Mouse (Mus musculus) heart, embryonic 16.5 days (tissue): ENCODE measurements around the gene Dusp21. TPM values are rescaled to one million over a fixed set of nuclear protein-coding genes. Genes with fewer than 3 reads are reported as not detected.

Experiments
- ATAC-seq: fragments of 200-750 bp; cut with Nextera tagmentation; replicated peaks from 2 replicates; pipeline ENCODE4 v1.8.0; 2017; ENCODE audit warnings: moderate number of reproducible peaks; ENCODE audit not compliant: insufficient read depth, low FRiP score; ENCODE audit errors: extremely low read depth
- H3K27ac ChIP-seq: fragments of 300-500 bp; sonication (generic); 2 replicates; pipeline ENCODE4 v1.5.1; 2014; ENCODE audit warnings: mild to moderate bottlenecking, low read length, control low read depth, moderate library complexity
- H3K27me3 ChIP-seq: fragments of 300-500 bp; sonication (generic); 2 replicates; pipeline ENCODE4 v1.6.1; 2014; ENCODE audit warnings: low read length, mixed read lengths; ENCODE audit not compliant: control insufficient read depth, insufficient read depth
- H3K36me3 ChIP-seq: fragments of 300-500 bp; sonication (generic); 2 replicates; pipeline ENCODE4 v1.6.1; 2014; ENCODE audit not compliant: control insufficient read depth, insufficient read depth
- H3K4me1 ChIP-seq: fragments of 300-500 bp; sonication (generic); 2 replicates; pipeline ENCODE4 v1.6.1; 2014; ENCODE audit warnings: low read length, mixed read lengths; ENCODE audit not compliant: control insufficient read depth, insufficient read depth
- H3K4me2 ChIP-seq: fragments of 300-500 bp; sonication (generic); 2 replicates; pipeline ENCODE4 v1.6.1; 2014; ENCODE audit warnings: low read depth, mild to moderate bottlenecking, control low read depth, low read length
- H3K4me3 ChIP-seq: fragments of 300-500 bp; sonication (generic); 2 replicates; pipeline ENCODE4 v1.5.1; 2014; ENCODE audit warnings: mild to moderate bottlenecking, control low read depth, low read length
- H3K9ac ChIP-seq: fragments of 300-500 bp; sonication (generic); 2 replicates; pipeline ENCODE4 v1.6.1; 2014; ENCODE audit warnings: low read length, control low read depth
- H3K9me3 ChIP-seq: fragments of 300-500 bp; sonication (generic); replicated peaks from 2 replicates; pipeline ENCODE4 v1.6.1; 2016; ENCODE audit warnings: low read length; ENCODE audit not compliant: control insufficient read depth
- WGBS: fragments of 180-500 bp; shearing (Covaris S2); extraction: QIAGEN DNeasy Blood & Tissue Kit; methylation state at CpG from one replicate; pipeline ENCODE4 v1.1.7; 2014; 5-methylcytosine and 5-hydroxymethylcytosine counted together
- polyA plus RNA-seq: library from polyadenylated mRNA; unstranded; fragments of >200 nt; fragmentation: Nextera tagmentation; extraction: Ambion mirVana; gene quantifications from 2 replicates; pipeline ENCODE4 v1.2.1, GENCODE M21; 2015

The Dusp21 gene
- polyA plus RNA-seq, 1 experiment from 2014 or later, result not detected

- Histone ChIP-seq H3K36me3 (no peaks in the 10 kb centered on the region), H3K27me3 (no peaks in the 10 kb centered on the region), H3K4me1 (no peaks in the 10 kb centered on the region; the same call in none of the 2 replicates), H3K4me2 (no peak overlapping the region), H3K9ac (no peak overlapping the region), H3K4me3 (no peak overlapping the region), H3K27ac (no peak overlapping the region), H3K9me3 (no peaks in the 10 kb centered on the region)
- no peak for ATAC-seq
- 85% methylated on average over 1 of the region's 1 CpGs for WGBS
Observed at GRCm38 (mm10) chrX:18168940-18169339, 23.3 kb downstream of the Dusp21 start.

DNA sequence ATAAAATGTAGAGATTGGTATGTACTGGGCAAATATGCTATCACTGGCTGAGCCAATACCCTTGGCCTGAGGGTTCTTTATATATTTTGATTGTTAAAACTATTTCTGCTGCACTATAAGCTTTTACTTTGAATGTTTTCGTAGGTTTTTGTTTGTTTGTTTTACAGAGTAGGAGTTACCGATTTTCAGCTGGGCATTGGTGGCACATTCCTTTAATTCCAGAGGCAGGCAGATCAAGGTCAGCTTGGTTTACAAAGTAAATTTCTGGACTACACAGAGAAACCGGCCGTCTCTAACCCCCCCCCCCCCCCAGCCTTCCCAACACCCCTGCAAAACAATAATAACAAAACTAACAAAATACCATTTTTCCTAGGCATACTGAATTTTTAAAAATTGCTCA lies 29.2 kb downstream of the Dusp21 start:
- Histone ChIP-seq H3K4me1 (peaks cover 10% of the 10 kb centered on the region), H3K4me2 (peak overlapping the region; percentile 9), H3K27me3 (no peaks in the 10 kb centered on the region), H3K4me3 (no peak overlapping the region), H3K9me3 (no peaks in the 10 kb centered on the region), H3K36me3 (no peaks in the 10 kb centered on the region), H3K27ac (no peak overlapping the region), H3K9ac (no peak overlapping the region)
- ATAC-seq, result no peak
- 15% methylated on average over 4 of the region's 4 CpGs for WGBS

DNA sequence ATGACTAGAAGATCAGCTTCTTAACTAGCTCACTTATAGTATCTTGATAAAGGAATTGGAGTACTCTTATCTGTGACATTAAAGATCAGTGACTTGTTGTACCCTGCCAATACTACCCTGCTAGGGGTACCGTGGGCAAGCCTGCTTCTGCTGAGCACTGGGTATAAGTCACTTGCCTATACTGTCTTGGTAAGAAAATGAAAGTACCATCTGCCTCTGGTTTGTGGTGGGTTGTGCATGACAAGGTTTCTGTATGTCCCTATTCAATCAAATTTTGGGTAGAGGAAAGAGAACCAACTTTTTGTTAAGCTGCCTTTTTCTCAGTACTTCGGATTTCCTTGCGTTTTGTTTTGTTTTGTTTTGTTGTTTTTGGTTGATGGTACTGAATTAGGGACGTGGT lies 32.1 kb downstream of the Dusp21 start:
- no peak overlapping the region for H3K4me3 ChIP-seq
- H3K27me3 ChIP-seq, result no peaks in the 10 kb centered on the region
- peaks cover 10% of the 10 kb centered on the region for H3K4me1 ChIP-seq
- 78% methylated on average over 4 of the region's 4 CpGs for WGBS
- H3K9ac ChIP-seq, result no peak overlapping the region
- no peak for ATAC-seq
- no peaks in the 10 kb centered on the region for H3K9me3 ChIP-seq
- no peak overlapping the region for H3K27ac ChIP-seq
- no peak overlapping the region for H3K4me2 ChIP-seq
- H3K36me3 ChIP-seq, result no peaks in the 10 kb centered on the region

GRCm38 (mm10) chrX:18179492-18179891 lies 33.8 kb downstream of the Dusp21 start:
- H3K27ac ChIP-seq, result no peak overlapping the region
- 22% methylated on average over 1 of the region's 1 CpGs for WGBS
- ATAC-seq, result no peak
- no peaks in the 10 kb centered on the region for H3K27me3 ChIP-seq
- H3K36me3 ChIP-seq, result no peaks in the 10 kb centered on the region
- no peak overlapping the region for H3K4me3 ChIP-seq
- no peak overlapping the region for H3K9ac ChIP-seq
- H3K9me3 ChIP-seq, result no peaks in the 10 kb centered on the region
- H3K4me2 ChIP-seq, result no peak overlapping the region
- peaks cover 6% of the 10 kb centered on the region for H3K4me1 ChIP-seq

GRCm38 (mm10) chrX:18187203-18187602 lies 41.5 kb downstream of the Dusp21 start:
- no peak overlapping the region for H3K9ac ChIP-seq
- H3K4me3 ChIP-seq, result no peak overlapping the region
- H3K4me2 ChIP-seq, result no peak overlapping the region
- no peaks in the 10 kb centered on the region for H3K9me3 ChIP-seq
- no peak overlapping the region for H3K27ac ChIP-seq
- no peaks in the 10 kb centered on the region for H3K36me3 ChIP-seq
- no peaks in the 10 kb centered on the region for H3K27me3 ChIP-seq
- peaks cover 8% of the 10 kb centered on the region; the same call in 1 of the 2 replicates for H3K4me1 ChIP-seq
- ATAC-seq, result no peak; the same call in 1 of the 2 replicates

- no peak overlapping the region for H3K27ac ChIP-seq
- no peaks in the 10 kb centered on the region for H3K9me3 ChIP-seq
- H3K9ac ChIP-seq, result no peak overlapping the region
- no peak overlapping the region for H3K4me2 ChIP-seq
- no peak for ATAC-seq
- no peak overlapping the region for H3K4me3 ChIP-seq
- H3K4me1 ChIP-seq, result peaks cover 11% of the 10 kb centered on the region; the same call in 1 of the 2 replicates
- H3K36me3 ChIP-seq, result no peaks in the 10 kb centered on the region
- H3K27me3 ChIP-seq, result no peaks in the 10 kb centered on the region
- 78% methylated on average over 2 of the region's 2 CpGs for WGBS
Observed at GRCm38 (mm10) chrX:18188293-18188692, 42.6 kb downstream of the Dusp21 start.

Other genes starting within 250 kb of the Dusp21 start
- 15.2 and 16.6 TPM in 2 replicates for gene Kdm6a, start 16.7 kb downstream of the Dusp21 start, polyA plus RNA-seq